Mouse (Mus musculus): ENCODE results near the gene Atp6v1g2. TPM values are rescaled to one million over a fixed set of nuclear protein-coding genes. Genes with fewer than 3 reads are reported as not detected.

The Atp6v1g2 gene
- polyA plus RNA-seq, 1 experiment from 2014 or later: 4.1 TPM

- ATAC-seq: no peak
- H3K9ac ChIP-seq (ENCODE audit: low read depth, low read length): no peak overlapping the region
- TF ChIP-seq CTCF (IDR thresholded peaks at IDR 0.05; ENCODE audit: low read depth): peak; percentile 71
- peaks cover 14% of the 10 kb centered on the region for H3K4me1 ChIP-seq (replicated peaks; ENCODE audit: control insufficient read depth, insufficient read depth, low read length)
- no peak overlapping the region for H3K4me3 ChIP-seq (ENCODE audit: low read depth, low read length)
- H3K4me2 ChIP-seq (replicated peaks; ENCODE audit: low read depth): no peak overlapping the region; the same call in 1 of the 2 replicates
- WGBS: 72% methylated on average over 15 of the region's 15 CpGs
- peak overlapping the region; percentile 46; the same call in 1 of the 2 replicates for H3K27ac ChIP-seq (ENCODE audit: low read depth, low read length)
- H3K27me3 ChIP-seq (replicated peaks; ENCODE audit: control insufficient read depth, insufficient read depth, low read length): no peaks in the 10 kb centered on the region
- H3K36me3 ChIP-seq (ENCODE audit: control insufficient read depth, insufficient read depth): peaks cover 71% of the 10 kb centered on the region
- H3K9me3 ChIP-seq (ENCODE audit: control insufficient read depth): no peaks in the 10 kb centered on the region
These were observed 12.5 kb downstream of the Atp6v1g2 start for GRCm38 (mm10) chr17:35245731-35246623.

GRCm38 (mm10) chr17:35247144-35247543 is 13.7 kb downstream of the Atp6v1g2 start:
- H3K4me1 ChIP-seq (replicated peaks; ENCODE audit: control insufficient read depth, insufficient read depth, low read length): peaks cover 14% of the 10 kb centered on the region
- no peak overlapping the region for H3K4me2 ChIP-seq (replicated peaks; ENCODE audit: low read depth)
- H3K27ac ChIP-seq (ENCODE audit: low read depth, low read length): peak overlapping the region; percentile 46
- H3K4me3 ChIP-seq (ENCODE audit: low read depth, low read length): no peak overlapping the region
- TF ChIP-seq CTCF (IDR thresholded peaks at IDR 0.05; ENCODE audit: low read depth): no peak
- H3K9me3 ChIP-seq (ENCODE audit: control insufficient read depth): no peaks in the 10 kb centered on the region
- no peak overlapping the region for H3K9ac ChIP-seq (ENCODE audit: low read depth, low read length)
- 51% methylated on average over 7 of the region's 7 CpGs for WGBS
- peak; percentile 56 for ATAC-seq
- no peaks in the 10 kb centered on the region for H3K27me3 ChIP-seq (replicated peaks; ENCODE audit: control insufficient read depth, insufficient read depth, low read length)
- peaks cover 81% of the 10 kb centered on the region for H3K36me3 ChIP-seq (ENCODE audit: control insufficient read depth, insufficient read depth)

DNA sequence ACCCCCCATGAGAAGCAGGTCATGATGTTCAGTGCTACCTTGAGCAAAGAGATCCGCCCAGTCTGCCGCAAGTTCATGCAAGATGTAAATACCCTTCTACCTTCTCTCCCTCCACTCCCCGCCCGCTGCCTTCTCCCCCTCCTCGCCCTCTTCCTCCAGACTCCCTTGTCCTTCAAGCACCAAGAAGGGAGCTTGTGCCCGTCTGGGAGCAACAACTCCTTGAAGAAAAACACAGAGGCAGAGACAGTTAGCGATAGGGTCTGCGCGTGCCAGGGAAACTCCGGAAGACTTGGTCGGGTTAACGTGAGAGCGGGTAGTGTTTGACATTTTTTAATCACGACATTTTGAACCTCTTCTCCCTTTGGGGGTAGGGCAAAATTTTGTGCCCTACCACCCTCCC is 15.5 kb downstream of the Atp6v1g2 start:
- H3K9ac ChIP-seq (ENCODE audit: low read depth, low read length): no peak overlapping the region
- H3K4me2 ChIP-seq (replicated peaks; ENCODE audit: low read depth): no peak overlapping the region
- no peaks in the 10 kb centered on the region for H3K27me3 ChIP-seq (replicated peaks; ENCODE audit: control insufficient read depth, insufficient read depth, low read length)
- no peak for TF ChIP-seq CTCF (IDR thresholded peaks at IDR 0.05; ENCODE audit: low read depth)
- H3K36me3 ChIP-seq (ENCODE audit: control insufficient read depth, insufficient read depth): peaks cover 93% of the 10 kb centered on the region
- H3K9me3 ChIP-seq (ENCODE audit: control insufficient read depth): no peaks in the 10 kb centered on the region
- WGBS: 88% methylated on average over 14 of the region's 14 CpGs
- ATAC-seq: no peak
- no peak overlapping the region for H3K27ac ChIP-seq (ENCODE audit: low read depth, low read length)
- H3K4me1 ChIP-seq (replicated peaks; ENCODE audit: control insufficient read depth, insufficient read depth, low read length): 0 out of 2 replicates have a peak, but pooled peaks cover 4% of the 10 kb centered on the region
- H3K4me3 ChIP-seq (ENCODE audit: low read depth, low read length): no peak overlapping the region

DNA sequence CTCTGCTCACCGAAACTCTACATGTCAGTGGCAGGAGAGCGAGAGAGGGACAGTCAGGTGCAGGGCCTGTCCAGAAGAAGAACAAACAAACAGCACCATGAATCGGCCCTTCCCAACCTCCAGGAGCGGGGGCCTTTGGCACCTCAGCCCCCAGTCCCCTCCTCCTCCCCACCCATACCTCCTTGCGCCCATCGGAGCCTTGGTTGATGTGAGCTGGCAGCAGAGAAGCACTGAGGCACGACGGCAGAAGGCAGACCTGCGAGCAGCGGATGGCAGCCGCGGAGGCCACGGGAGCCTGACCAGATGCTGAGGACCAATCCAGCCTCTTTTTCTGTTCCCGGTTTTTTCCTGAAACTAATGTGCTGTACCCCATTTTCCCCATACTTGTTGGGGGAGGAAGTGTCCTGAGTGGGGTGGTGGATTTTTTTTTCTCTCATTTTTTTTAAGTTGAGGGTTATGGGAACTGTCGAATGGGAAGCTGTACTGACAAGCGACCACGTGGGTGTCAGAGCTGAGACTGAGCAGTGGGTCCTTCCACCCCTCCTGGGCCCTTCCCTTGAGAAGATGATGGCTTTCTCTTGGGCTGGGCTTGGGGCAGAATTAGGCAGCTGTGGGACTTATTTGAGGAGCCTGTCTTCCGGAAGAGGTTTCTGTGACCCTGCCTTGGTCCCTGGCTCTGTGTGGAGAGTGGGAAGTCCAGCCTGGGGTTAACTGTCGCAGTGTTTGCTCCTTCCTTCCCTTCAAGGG is 16.2 kb downstream of the Atp6v1g2 start:
- 86% methylated on average over 19 of the region's 19 CpGs for WGBS
- Histone ChIP-seq H3K36me3 (ENCODE audit: control insufficient read depth, insufficient read depth) (peaks cover 87% of the 10 kb centered on the region), H3K9me3 (ENCODE audit: control insufficient read depth) (no peaks in the 10 kb centered on the region), H3K4me2 (replicated peaks; ENCODE audit: low read depth) (no peak overlapping the region), H3K27ac (ENCODE audit: low read depth, low read length) (0 out of 2 replicates have a peak overlapping the region, but pooled peaks have one; percentile 28), H3K4me3 (ENCODE audit: low read depth, low read length) (no peak overlapping the region), H3K9ac (ENCODE audit: low read depth, low read length) (no peak overlapping the region), H3K27me3 (replicated peaks; ENCODE audit: control insufficient read depth, insufficient read depth, low read length) (no peaks in the 10 kb centered on the region), H3K4me1 (replicated peaks; ENCODE audit: control insufficient read depth, insufficient read depth, low read length) (no peaks in the 10 kb centered on the region)
- ATAC-seq: no peak
- no peak for TF ChIP-seq CTCF (IDR thresholded peaks at IDR 0.05; ENCODE audit: low read depth)

DNA sequence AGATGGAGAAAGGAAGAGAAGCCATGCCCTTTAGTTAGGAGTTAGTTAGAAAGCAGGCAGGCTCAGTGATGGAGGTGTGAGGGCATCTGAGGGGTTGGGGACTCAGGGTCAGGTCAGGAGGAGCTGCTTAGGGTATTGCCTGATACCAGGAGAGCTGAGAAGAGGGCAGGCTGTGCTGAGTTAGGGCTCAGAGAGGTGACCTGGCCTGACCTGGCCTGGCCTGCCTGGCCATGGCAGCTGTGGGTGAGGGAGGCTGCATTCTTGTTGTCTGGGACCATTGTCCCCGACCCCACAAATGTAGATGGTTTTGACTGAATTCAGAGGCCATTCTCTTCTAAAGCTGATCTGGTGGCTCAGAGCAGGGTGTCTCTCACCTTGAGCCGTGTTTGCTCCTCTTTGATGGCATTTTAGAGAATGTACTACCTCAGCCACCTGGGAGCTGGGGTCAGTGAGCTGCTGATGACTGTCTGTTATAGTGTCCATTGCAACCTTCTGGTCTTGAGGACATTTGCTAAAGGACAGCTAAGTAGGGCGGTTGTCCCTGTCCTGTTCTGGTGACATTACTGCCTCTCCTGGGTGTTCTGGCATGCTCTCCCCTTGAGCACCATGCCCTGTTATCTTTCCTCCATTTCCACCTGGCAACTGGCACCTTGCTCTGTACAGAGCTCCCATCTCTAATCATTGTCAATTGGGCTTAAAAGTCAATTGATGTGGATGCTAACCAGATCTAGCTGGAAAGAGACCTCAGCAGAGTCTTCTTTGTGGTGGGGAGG is 17.1 kb downstream of the Atp6v1g2 start:
- Histone ChIP-seq H3K4me2 (replicated peaks; ENCODE audit: low read depth) (no peak overlapping the region), H3K9me3 (ENCODE audit: control insufficient read depth) (no peaks in the 10 kb centered on the region), H3K4me1 (replicated peaks; ENCODE audit: control insufficient read depth, insufficient read depth, low read length) (no peaks in the 10 kb centered on the region), H3K9ac (ENCODE audit: low read depth, low read length) (no peak overlapping the region), H3K36me3 (ENCODE audit: control insufficient read depth, insufficient read depth) (peaks cover 83% of the 10 kb centered on the region), H3K4me3 (ENCODE audit: low read depth, low read length) (no peak overlapping the region), H3K27me3 (replicated peaks; ENCODE audit: control insufficient read depth, insufficient read depth, low read length) (no peaks in the 10 kb centered on the region), H3K27ac (ENCODE audit: low read depth, low read length) (no peak overlapping the region)
- no peak for ATAC-seq
- no peak for TF ChIP-seq CTCF (IDR thresholded peaks at IDR 0.05; ENCODE audit: low read depth)
- WGBS: 85% methylated on average over 3 of the region's 3 CpGs
